Mouse (Mus musculus) cerebellum, adult 2 months (tissue): ENCODE measurements around the gene Gm10031. TPM values are rescaled to one million over a fixed set of nuclear protein-coding genes. Genes with fewer than 3 reads are reported as not detected.

Experiments used
- DNase-seq, 2 experiments: peaks; one replicate each; pipeline ENCODE4 v3.0.0; 2021
- H3K27ac ChIP-seq: fragments of 200-500 bp; 2 replicates; pipeline ENCODE4 v1.5.1; 2012; ENCODE audit warnings: low read length, control low read depth, inconsistent platforms; ENCODE audit not compliant: insufficient read depth
- H3K27me3 ChIP-seq: fragments of 200-500 bp; 2 replicates; pipeline ENCODE4 v1.6.1; 2012; ENCODE audit warnings: inconsistent platforms, mild to moderate bottlenecking, low read length, moderate library complexity; ENCODE audit not compliant: control insufficient read depth, insufficient read depth
- H3K4me1 ChIP-seq: fragments of 200-500 bp; 2 replicates; pipeline ENCODE4 v1.6.1; 2011; ENCODE audit warnings: low read length; ENCODE audit not compliant: control insufficient read depth, insufficient read depth
- H3K4me3 ChIP-seq: fragments of 200-500 bp; replicated peaks from 2 replicates; pipeline ENCODE3; 2011; ENCODE audit warnings: mild to moderate bottlenecking, low read depth, low read length, control low read depth; ENCODE audit not compliant: insufficient read depth
- CTCF ChIP-seq: fragments of 200-500 bp; IDR thresholded peaks from 2 replicates; pipeline ENCODE4 v1.5.1; 2011; ENCODE audit warnings: low read depth, mild to moderate bottlenecking, control low read depth, low read length, moderate library complexity, borderline replicate concordance; ENCODE audit not compliant: insufficient read depth
- POLR2A ChIP-seq: fragments of 200-500 bp; IDR thresholded peaks from 2 replicates; pipeline ENCODE4 v1.6.1; 2011; ENCODE audit warnings: low read length, control low read depth, borderline replicate concordance; ENCODE audit not compliant: insufficient read depth
- WGBS: fragments of 180-500 bp; shearing (Covaris S2); methylation state at CpG from one replicate; pipeline ENCODE4 v1.1.7; 2018; 5-methylcytosine and 5-hydroxymethylcytosine counted together
- polyA plus RNA-seq: library from polyadenylated mRNA; depleted of rRNA; stranded (reverse); fragments of >200 nt; gene quantifications from 2 replicates; pipeline ENCODE4 v1.2.3, GENCODE M21; 2012; rRNA removed

The Gm10031 gene
- polyA plus RNA-seq, 1 experiment, result 8.7 TPM

GRCm38 (mm10) chr1:156558950-156559640 lies 35.3 kb downstream of the Gm10031 start:
- WGBS, result under 1% methylated on average over 57 of the region's 66 CpGs
- Histone ChIP-seq H3K4me1 (no peaks in the 10 kb centered on the region), H3K4me3 (peak overlapping the region; percentile 81), H3K27me3 (no peaks in the 10 kb centered on the region), H3K27ac (peak overlapping the region; percentile 73)
- peak; percentile 63 to 66 for DNase-seq
- no peak for TF ChIP-seq CTCF

- Histone ChIP-seq H3K27me3 (no peaks in the 10 kb centered on the region), H3K4me1 (no peaks in the 10 kb centered on the region), H3K27ac (no peak overlapping the region; the same call in 1 of the 2 replicates), H3K4me3 (peak overlapping the region; percentile 81)
- 7% methylated on average over 8 of the region's 8 CpGs for WGBS
- no peak for DNase-seq
- no peak for TF ChIP-seq CTCF
- TF ChIP-seq POLR2A, result no peak
Measured at GRCm38 (mm10) chr1:156559641-156560020, 35.8 kb downstream of the Gm10031 start.

DNA sequence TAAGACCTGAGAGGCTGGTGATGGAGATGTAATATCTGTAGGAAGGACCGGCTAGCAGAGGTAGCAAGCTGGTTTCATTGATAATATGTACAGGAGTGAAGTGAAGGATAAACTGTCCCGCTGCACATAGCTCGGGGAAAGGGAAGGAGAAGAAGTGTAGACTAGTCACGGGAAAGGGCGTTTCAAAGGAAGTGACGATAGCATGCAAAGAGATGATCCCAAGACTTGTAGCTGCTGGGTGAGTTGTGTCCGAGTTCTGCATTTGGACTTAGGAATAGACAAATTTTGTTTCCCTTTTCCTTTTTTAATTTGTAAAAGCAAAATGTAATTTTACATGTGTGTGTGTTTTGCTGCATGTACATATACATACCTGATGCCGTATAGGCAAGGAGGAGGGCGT lies 36.7 kb downstream of the Gm10031 start:
- TF ChIP-seq CTCF (no peak), POLR2A (no peak)
- H3K4me1 ChIP-seq, result no peaks in the 10 kb centered on the region
- DNase-seq, result no peak
- H3K27ac ChIP-seq, result no peak overlapping the region
- H3K4me3 ChIP-seq, result no peak overlapping the region
- 89% methylated on average over 9 of the region's 9 CpGs for WGBS
- H3K27me3 ChIP-seq, result no peaks in the 10 kb centered on the region

GRCm38 (mm10) chr1:156565328-156565727 lies 41.5 kb downstream of the Gm10031 start:
- 52% methylated on average over 2 of the region's 2 CpGs for WGBS
- Histone ChIP-seq H3K4me3 (no peak overlapping the region), H3K27me3 (no peaks in the 10 kb centered on the region), H3K27ac (no peak overlapping the region), H3K4me1 (no peaks in the 10 kb centered on the region)
- no peak for DNase-seq
- no peak for TF ChIP-seq CTCF
- TF ChIP-seq POLR2A, result no peak

DNA sequence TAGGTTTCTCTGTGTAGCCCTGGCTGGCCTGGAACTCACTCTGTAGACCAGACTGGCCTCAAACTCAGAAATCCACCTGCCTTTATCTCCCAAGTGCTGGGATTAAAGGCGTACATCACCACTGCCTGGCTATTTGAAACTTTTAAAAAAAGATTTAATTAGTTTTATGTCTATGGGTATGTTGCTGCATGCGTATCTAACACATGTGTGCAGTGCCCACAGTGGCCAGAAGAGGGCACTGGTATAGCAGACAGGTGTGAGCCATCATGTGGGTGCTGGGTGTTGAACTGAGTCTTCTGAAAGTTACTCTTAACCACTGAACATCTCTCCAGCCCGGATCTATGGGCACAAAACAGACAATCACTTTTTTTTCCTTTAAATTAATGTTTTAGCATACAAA lies 42.3 kb downstream of the Gm10031 start:
- Histone ChIP-seq H3K27ac (no peak overlapping the region), H3K4me3 (no peak overlapping the region), H3K4me1 (no peaks in the 10 kb centered on the region), H3K27me3 (no peaks in the 10 kb centered on the region)
- no peak for TF ChIP-seq POLR2A
- peak; percentile 34; the same call in 1 of the 2 replicates for TF ChIP-seq CTCF
- DNase-seq, result no peak
- 97% methylated on average over 3 of the region's 3 CpGs for WGBS

DNA sequence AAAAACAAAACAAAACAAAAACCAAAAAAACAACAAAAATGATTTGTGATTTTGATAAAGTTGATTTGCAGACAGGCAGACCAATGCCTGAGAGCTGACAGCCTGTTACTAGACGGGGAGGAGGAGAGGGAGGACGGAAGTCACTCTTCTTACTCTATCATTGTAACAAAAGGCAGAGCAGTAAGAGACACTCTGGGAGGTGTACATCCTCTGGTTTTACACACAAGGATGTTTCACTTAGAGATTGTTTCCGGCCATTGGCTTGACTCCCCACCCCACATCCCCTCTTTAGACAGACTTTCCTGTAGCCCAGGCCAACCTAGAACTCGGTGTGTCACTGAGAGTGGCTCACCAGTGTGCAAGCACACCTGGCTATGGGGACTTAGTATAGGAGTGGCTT lies 45.8 kb downstream of the Gm10031 start:
- Histone ChIP-seq H3K4me3 (no peak overlapping the region), H3K27ac (no peak overlapping the region), H3K4me1 (no peaks in the 10 kb centered on the region), H3K27me3 (no peaks in the 10 kb centered on the region)
- WGBS, result 80% methylated on average over 4 of the region's 4 CpGs
- no peak for DNase-seq
- TF ChIP-seq CTCF (no peak), POLR2A (no peak)

- no peak for TF ChIP-seq CTCF
- no peak for TF ChIP-seq POLR2A
- Histone ChIP-seq H3K4me3 (no peak overlapping the region), H3K27me3 (no peaks in the 10 kb centered on the region), H3K27ac (no peak overlapping the region), H3K4me1 (peaks cover 2% of the 10 kb centered on the region; the same call in 1 of the 2 replicates)
- no peak for DNase-seq
- WGBS, result 40% methylated on average over 4 of the region's 4 CpGs
Measured at GRCm38 (mm10) chr1:156572952-156573351, 49.1 kb downstream of the Gm10031 start.

Other genes starting within 250 kb of the Gm10031 start
- gene Tdrd5, start 220.3 kb upstream of the Gm10031 start, polyA plus RNA-seq, result 1.3 TPM in 2 replicates
- 0.03 and 0.10 TPM in 2 replicates for gene Nphs2, start 213.3 kb upstream of the Gm10031 start, polyA plus RNA-seq
- gene Gm2000, start 158.0 kb upstream of the Gm10031 start, polyA plus RNA-seq, result 20.7 and 30.4 TPM in 2 replicates
- gene Axdnd1, start 102.9 kb upstream of the Gm10031 start, polyA plus RNA-seq, result 0.33 and 0.38 TPM in 2 replicates
- gene Soat1, start 49.7 kb upstream of the Gm10031 start, polyA plus RNA-seq, result 16.5 and 17.7 TPM in 2 replicates
- gene Abl2, start 34.8 kb downstream of the Gm10031 start, polyA plus RNA-seq, result 16.4 and 17.2 TPM in 2 replicates
- gene Tor3a, start 150.3 kb downstream of the Gm10031 start, polyA plus RNA-seq, result 6.1 and 6.5 TPM in 2 replicates
- gene Fam20b, start 195.1 kb downstream of the Gm10031 start, polyA plus RNA-seq, result 47.0 and 48.8 TPM in 2 replicates